Mouse (Mus musculus): ENCODE results near the gene Tmod3. TPM values are rescaled to one million over a fixed set of nuclear protein-coding genes. Genes with fewer than 3 reads are reported as not detected.

Tmod3 gene
- total and polyA plus RNA-seq, 2 experiments: 4.8 to 20.8 TPM

DNA sequence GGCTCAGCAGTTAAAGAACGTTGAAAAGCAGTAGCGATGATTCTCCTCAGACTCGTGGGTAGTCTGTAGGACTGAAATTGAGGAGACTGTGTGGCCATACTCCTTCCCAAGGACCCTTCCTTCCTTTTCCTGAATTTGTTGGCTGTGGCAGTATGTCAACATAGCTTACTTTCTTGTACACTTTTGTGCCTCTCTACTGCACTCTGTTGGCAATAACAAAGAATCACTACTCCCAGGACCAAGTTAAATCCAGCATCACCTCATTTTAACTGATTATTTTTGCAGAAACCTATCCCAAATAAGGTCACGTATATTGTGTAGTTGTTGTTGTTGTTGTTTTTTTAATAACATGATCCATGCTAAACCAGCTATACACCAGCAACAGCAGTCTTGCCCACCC is 92.8 kb downstream of the Tmod3 start:
- WGBS: 95% methylated on average over 4 of the region's 4 CpGs
- no peak for DNase-seq (ENCODE audit: extremely low read depth, low read depth, low spot score)
- Histone ChIP-seq H3K4me3 (ENCODE audit: insufficient read depth, low read depth, low read length) (no peak overlapping the region), H3K79me2 (ENCODE audit: control insufficient read depth, insufficient read depth, low read length) (no peaks in the 10 kb centered on the region), H3K36me3 (ENCODE audit: control insufficient read depth, insufficient read depth, low read length) (peaks cover 26% of the 10 kb centered on the region), H3K27me3 (ENCODE audit: control insufficient read depth, insufficient read depth, low read length) (no peaks in the 10 kb centered on the region), H3K4me1 (ENCODE audit: control insufficient read depth, insufficient read depth, low read length) (no peaks in the 10 kb centered on the region), H3K27ac (replicated peaks; ENCODE audit: insufficient read depth, low read depth, low read length) (no peak overlapping the region), H3K9ac (ENCODE audit: low read depth, low read length) (no peak overlapping the region)
- TF ChIP-seq CTCF (IDR thresholded peaks at IDR 0.05; ENCODE audit: low read depth, low read length) (no peak), POLR2A (IDR thresholded peaks at IDR 0.05; ENCODE audit: extremely low read depth, insufficient read depth, low read length) (no peak)

DNA sequence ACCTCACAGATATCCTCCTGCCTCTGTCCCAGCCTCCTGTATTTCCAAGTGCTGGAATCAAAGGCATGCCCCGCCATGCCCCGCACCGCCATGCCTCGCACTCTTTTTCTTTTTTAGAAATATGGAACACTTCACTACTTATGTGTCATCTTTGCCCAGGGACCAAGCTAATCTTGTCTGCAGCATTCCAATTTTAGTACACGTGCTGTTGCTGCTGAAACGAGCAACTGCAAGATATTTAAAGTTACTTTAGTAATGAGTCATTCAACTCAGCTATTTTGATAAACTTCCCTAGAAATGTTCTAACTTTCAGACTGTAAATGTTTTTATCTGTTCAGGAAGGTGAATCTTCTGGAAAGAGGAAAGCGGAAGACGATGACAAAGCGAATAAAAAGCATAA is 93.6 kb downstream of the Tmod3 start:
- 83% methylated on average over 9 of the region's 9 CpGs for WGBS
- TF ChIP-seq POLR2A (IDR thresholded peaks at IDR 0.05; ENCODE audit: extremely low read depth, insufficient read depth, low read length) (no peak), CTCF (IDR thresholded peaks at IDR 0.05; ENCODE audit: low read depth, low read length) (no peak)
- H3K4me3 ChIP-seq (ENCODE audit: insufficient read depth, low read depth, low read length): no peak overlapping the region
- no peak for DNase-seq (ENCODE audit: extremely low read depth, low read depth, low spot score)
- no peak overlapping the region for H3K27ac ChIP-seq (replicated peaks; ENCODE audit: insufficient read depth, low read depth, low read length)
- H3K4me1 ChIP-seq (ENCODE audit: control insufficient read depth, insufficient read depth, low read length): no peaks in the 10 kb centered on the region
- no peaks in the 10 kb centered on the region for H3K79me2 ChIP-seq (ENCODE audit: control insufficient read depth, insufficient read depth, low read length)
- H3K27me3 ChIP-seq (ENCODE audit: control insufficient read depth, insufficient read depth, low read length): no peaks in the 10 kb centered on the region
- peaks cover 34% of the 10 kb centered on the region for H3K36me3 ChIP-seq (ENCODE audit: control insufficient read depth, insufficient read depth, low read length)
- H3K9ac ChIP-seq (ENCODE audit: low read depth, low read length): no peak overlapping the region

DNA sequence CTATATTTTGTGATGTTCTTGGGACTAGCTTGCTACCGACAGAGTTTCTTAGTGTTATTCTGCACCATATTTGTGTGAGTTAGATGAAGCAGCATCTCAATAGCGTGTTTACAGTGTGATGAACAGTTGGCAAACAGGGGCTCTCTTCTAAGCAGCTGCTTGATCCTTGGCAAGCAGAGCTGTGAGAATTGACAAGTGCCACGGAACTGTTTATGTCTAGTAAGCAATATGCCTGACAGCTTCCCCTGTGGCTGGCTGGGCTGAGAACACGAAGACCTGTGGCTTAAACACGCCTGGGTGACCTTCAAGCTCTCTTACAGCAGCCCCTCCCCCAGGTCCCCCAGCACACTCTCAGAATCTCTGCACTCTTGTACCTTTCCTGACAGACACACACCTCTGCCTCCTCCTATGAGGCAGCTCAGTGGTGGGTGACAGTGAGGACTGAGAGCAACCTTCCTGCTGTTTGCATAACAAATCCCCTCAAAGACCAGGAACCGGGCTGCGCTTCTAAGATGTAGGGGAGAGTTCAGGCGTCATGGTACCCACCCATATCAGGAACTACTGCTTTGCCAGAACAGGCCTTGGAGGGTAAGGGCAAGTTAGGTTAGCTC is 96.3 kb downstream of the Tmod3 start:
- Histone ChIP-seq H3K9ac (ENCODE audit: low read depth, low read length) (no peak overlapping the region), H3K4me1 (ENCODE audit: control insufficient read depth, insufficient read depth, low read length) (no peaks in the 10 kb centered on the region), H3K4me3 (ENCODE audit: insufficient read depth, low read depth, low read length) (no peak overlapping the region), H3K27ac (replicated peaks; ENCODE audit: insufficient read depth, low read depth, low read length) (no peak overlapping the region), H3K36me3 (ENCODE audit: control insufficient read depth, insufficient read depth, low read length) (peaks cover 41% of the 10 kb centered on the region), H3K79me2 (ENCODE audit: control insufficient read depth, insufficient read depth, low read length) (no peaks in the 10 kb centered on the region), H3K27me3 (ENCODE audit: control insufficient read depth, insufficient read depth, low read length) (no peaks in the 10 kb centered on the region)
- WGBS: 88% methylated on average over 8 of the region's 8 CpGs
- TF ChIP-seq POLR2A (IDR thresholded peaks at IDR 0.05; ENCODE audit: extremely low read depth, insufficient read depth, low read length) (no peak), CTCF (IDR thresholded peaks at IDR 0.05; ENCODE audit: low read depth, low read length) (no peak)
- DNase-seq (ENCODE audit: extremely low read depth, low read depth, low spot score): no peak

DNA sequence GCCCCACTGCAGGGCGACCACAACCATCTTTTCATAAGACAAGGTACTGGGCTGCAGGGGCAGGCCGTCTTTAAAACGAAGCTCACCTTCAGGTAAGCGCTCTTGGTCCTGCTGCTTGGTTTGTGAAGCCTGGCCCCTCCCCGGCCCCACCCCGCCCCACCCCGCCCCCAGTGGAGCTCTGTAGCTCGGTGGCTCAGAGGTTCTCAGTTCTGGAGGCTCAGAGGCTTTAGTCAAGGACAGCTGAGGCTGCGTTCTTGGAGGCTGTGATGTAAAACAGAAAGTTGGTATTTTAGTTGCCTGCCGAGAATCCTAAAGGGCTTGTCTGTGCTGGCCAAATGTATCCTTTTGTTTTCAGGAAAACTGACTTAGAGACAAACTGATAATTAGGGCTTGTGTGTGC is 103.8 kb downstream of the Tmod3 start:
- H3K36me3 ChIP-seq (ENCODE audit: control insufficient read depth, insufficient read depth, low read length): peaks cover 58% of the 10 kb centered on the region
- TF ChIP-seq POLR2A (IDR thresholded peaks at IDR 0.05; ENCODE audit: extremely low read depth, insufficient read depth, low read length) (no peak), CTCF (IDR thresholded peaks at IDR 0.05; ENCODE audit: low read depth, low read length) (no peak)
- no peaks in the 10 kb centered on the region for H3K79me2 ChIP-seq (ENCODE audit: control insufficient read depth, insufficient read depth, low read length)
- WGBS: 91% methylated on average over 10 of the region's 10 CpGs
- no peak overlapping the region for H3K9ac ChIP-seq (ENCODE audit: low read depth, low read length)
- no peak for DNase-seq (ENCODE audit: extremely low read depth, low read depth, low spot score)
- no peaks in the 10 kb centered on the region for H3K27me3 ChIP-seq (ENCODE audit: control insufficient read depth, insufficient read depth, low read length)
- H3K4me3 ChIP-seq (ENCODE audit: insufficient read depth, low read depth, low read length): no peak overlapping the region
- H3K27ac ChIP-seq (replicated peaks; ENCODE audit: insufficient read depth, low read depth, low read length): no peak overlapping the region
- H3K4me1 ChIP-seq (ENCODE audit: control insufficient read depth, insufficient read depth, low read length): no peaks in the 10 kb centered on the region

DNA sequence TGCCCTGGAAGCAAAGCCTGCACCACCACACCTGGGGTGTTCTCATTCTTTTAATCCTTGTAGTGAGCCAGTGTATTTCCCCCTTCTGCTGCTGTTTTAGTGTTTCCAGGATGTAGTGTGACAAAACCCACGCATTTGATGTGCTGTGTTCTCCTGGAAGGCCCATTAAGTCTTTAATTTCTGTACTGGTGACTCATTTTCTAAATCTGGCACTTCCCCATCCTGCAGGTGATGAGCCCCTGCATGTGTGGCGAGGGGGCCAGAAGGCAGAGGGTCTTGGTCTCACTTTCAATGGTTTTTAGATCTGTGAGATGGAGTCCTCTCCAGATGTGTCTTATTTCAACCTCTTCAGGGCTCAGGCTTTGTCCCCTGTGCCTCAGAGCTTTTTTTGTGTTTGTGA is 105.5 kb downstream of the Tmod3 start:
- DNase-seq (ENCODE audit: extremely low read depth, low read depth, low spot score): no peak
- Histone ChIP-seq H3K79me2 (ENCODE audit: control insufficient read depth, insufficient read depth, low read length) (no peaks in the 10 kb centered on the region), H3K9ac (ENCODE audit: low read depth, low read length) (no peak overlapping the region), H3K27ac (replicated peaks; ENCODE audit: insufficient read depth, low read depth, low read length) (no peak overlapping the region), H3K27me3 (ENCODE audit: control insufficient read depth, insufficient read depth, low read length) (no peaks in the 10 kb centered on the region), H3K4me3 (ENCODE audit: insufficient read depth, low read depth, low read length) (no peak overlapping the region), H3K4me1 (ENCODE audit: control insufficient read depth, insufficient read depth, low read length) (no peaks in the 10 kb centered on the region), H3K36me3 (ENCODE audit: control insufficient read depth, insufficient read depth, low read length) (peaks cover 62% of the 10 kb centered on the region)
- TF ChIP-seq POLR2A (IDR thresholded peaks at IDR 0.05; ENCODE audit: extremely low read depth, insufficient read depth, low read length) (no peak), CTCF (IDR thresholded peaks at IDR 0.05; ENCODE audit: low read depth, low read length) (no peak)
- WGBS: 92% methylated on average over 2 of the region's 2 CpGs

DNA sequence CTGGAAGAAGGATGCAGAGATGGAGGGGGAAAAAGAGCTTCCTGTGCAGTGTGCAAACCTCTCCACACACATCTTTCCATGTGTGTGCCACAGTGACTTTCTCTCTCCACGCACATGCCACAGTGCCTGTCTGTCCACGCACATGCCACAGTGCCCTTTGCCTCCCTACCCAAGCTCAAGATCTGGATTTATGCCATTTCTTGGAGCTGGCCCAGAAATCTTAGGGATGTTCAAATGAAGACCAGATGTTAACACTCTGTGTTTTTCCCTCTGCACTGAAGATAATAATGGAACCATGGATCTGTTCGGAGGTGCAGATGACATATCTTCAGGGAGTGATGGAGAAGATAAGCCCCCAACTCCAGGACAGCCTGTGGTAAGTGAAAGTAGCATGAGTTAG is 111.4 kb downstream of the Tmod3 start:
- no peak overlapping the region for H3K4me3 ChIP-seq (ENCODE audit: insufficient read depth, low read depth, low read length)
- H3K4me1 ChIP-seq (ENCODE audit: control insufficient read depth, insufficient read depth, low read length): peaks cover 9% of the 10 kb centered on the region
- H3K79me2 ChIP-seq (ENCODE audit: control insufficient read depth, insufficient read depth, low read length): no peaks in the 10 kb centered on the region
- TF ChIP-seq CTCF (IDR thresholded peaks at IDR 0.05; ENCODE audit: low read depth, low read length) (no peak), POLR2A (IDR thresholded peaks at IDR 0.05; ENCODE audit: extremely low read depth, insufficient read depth, low read length) (no peak)
- DNase-seq (ENCODE audit: extremely low read depth, low read depth, low spot score): no peak
- no peak overlapping the region for H3K9ac ChIP-seq (ENCODE audit: low read depth, low read length)
- H3K36me3 ChIP-seq (ENCODE audit: control insufficient read depth, insufficient read depth, low read length): peaks cover 26% of the 10 kb centered on the region
- WGBS: 57% methylated on average over 3 of the region's 3 CpGs
- no peaks in the 10 kb centered on the region for H3K27me3 ChIP-seq (ENCODE audit: control insufficient read depth, insufficient read depth, low read length)
- no peak overlapping the region for H3K27ac ChIP-seq (replicated peaks; ENCODE audit: insufficient read depth, low read depth, low read length)

Other genes starting within 250 kb of the Tmod3 start
- not detected in 2 replicates for gene Bcl2l10, start 211.9 kb downstream of the Tmod3 start, total RNA-seq (2014; rRNA removed)
- not detected in 2 replicates for gene Bcl2l10, start 211.9 kb downstream of the Tmod3 start, polyA plus RNA-seq (2012; rRNA removed)
- 21.1 and 21.2 TPM in 2 replicates for gene Mapk6, start 149.7 kb downstream of the Tmod3 start, total RNA-seq (2014; rRNA removed)
- gene Mapk6, start 149.7 kb downstream of the Tmod3 start, polyA plus RNA-seq (2012; rRNA removed): 10.0 and 11.1 TPM in 2 replicates
- gene Leo1, start 118.1 kb downstream of the Tmod3 start, total RNA-seq (2014; rRNA removed): 5.2 and 6.3 TPM in 2 replicates
- 2.1 and 3.1 TPM in 2 replicates for gene Leo1, start 118.1 kb downstream of the Tmod3 start, polyA plus RNA-seq (2012; rRNA removed)
- 0.09 and 0.13 TPM in 2 replicates for gene Tmod2, start 51.7 kb upstream of the Tmod3 start, total RNA-seq (2014; rRNA removed)
- not detected in 2 replicates for gene Tmod2, start 51.7 kb upstream of the Tmod3 start, polyA plus RNA-seq (2012; rRNA removed)
- gene Lysmd2, start 66.1 kb upstream of the Tmod3 start, total RNA-seq (2014; rRNA removed): 1.8 and 2.2 TPM in 2 replicates
- 1.0 and 1.7 TPM in 2 replicates for gene Lysmd2, start 66.1 kb upstream of the Tmod3 start, polyA plus RNA-seq (2012; rRNA removed)
- not detected in 2 replicates for gene Scg3, start 124.4 kb upstream of the Tmod3 start, total RNA-seq (2014; rRNA removed)
- not detected in 2 replicates for gene Scg3, start 124.4 kb upstream of the Tmod3 start, polyA plus RNA-seq (2012; rRNA removed)
- gene Bmp5, start 215.7 kb upstream of the Tmod3 start, total RNA-seq (2014; rRNA removed): 9.7 and 14.6 TPM in 2 replicates
- gene Bmp5, start 215.7 kb upstream of the Tmod3 start, polyA plus RNA-seq (2012; rRNA removed): 1.2 and 1.7 TPM in 2 replicates

Data from liver, adult 2 months (tissue).